Mouse (Mus musculus) telencephalon, adult 2 months (tissue): ENCODE data around the gene Cerkl.

Source experiments
- DNase-seq: peaks from one replicate; pipeline ENCODE4 v3.0.0-alpha.2; 2011; ENCODE audit warnings: low read depth, low spot score

Gene Cerkl

DNA sequence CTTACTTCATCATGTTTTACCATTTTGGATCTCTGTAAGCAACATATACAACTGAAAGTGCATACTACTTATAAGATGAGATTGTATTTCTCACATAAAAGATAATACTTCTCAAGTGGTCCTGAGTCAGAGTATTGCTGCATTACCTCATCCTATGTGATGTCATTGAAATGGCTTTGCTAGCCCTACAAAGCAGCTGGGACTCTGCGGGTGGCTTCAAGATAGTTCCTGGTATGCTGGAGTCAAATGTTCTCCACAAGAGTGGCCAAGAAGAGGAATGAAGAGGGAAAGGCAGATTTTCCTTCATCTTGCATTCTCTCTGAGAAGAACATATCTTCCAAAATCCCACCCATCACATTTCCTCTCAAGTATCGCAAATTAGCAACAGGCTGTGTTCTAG lies 13.2 kb downstream of the Cerkl start:
- DNase-seq: no peak

DNA sequence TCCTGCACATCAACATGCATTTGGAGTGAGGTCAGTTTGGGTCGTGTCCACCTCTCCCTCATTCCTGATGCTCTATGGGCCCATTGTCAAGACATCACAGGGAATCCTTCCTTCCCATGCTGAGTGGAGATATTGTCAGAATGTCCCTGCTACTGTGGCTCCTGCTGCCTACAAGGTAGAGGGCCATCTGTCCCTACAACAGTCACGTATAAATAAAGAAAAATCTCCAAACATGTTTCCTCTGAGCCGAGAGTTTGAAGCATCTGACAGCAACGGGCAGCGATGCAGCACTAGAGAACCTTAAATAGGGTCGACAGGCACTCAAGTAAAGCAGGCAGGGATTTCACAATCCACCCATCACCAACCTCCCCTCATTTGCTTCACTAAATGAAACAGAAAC lies 13.7 kb downstream of the Cerkl start:
- no peak for DNase-seq

DNA sequence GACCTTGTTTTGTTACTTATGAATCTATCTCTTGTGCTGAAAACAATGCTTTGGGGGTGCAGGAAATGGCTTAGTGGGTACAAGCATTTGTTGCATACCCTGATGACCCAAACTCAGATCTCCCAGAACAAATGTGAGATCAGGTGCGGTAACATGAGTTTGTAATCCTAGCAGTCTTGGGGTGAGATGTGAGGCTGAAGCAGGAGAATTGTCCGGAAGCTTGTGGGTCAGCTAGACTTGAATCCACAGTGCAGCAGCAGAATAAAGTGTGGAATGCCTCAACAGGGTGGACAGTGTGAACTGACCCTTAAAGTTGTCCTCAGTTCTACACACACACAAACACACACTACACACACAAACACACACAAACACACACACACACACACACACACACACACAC lies 14.4 kb downstream of the Cerkl start:
- DNase-seq: no peak

DNA sequence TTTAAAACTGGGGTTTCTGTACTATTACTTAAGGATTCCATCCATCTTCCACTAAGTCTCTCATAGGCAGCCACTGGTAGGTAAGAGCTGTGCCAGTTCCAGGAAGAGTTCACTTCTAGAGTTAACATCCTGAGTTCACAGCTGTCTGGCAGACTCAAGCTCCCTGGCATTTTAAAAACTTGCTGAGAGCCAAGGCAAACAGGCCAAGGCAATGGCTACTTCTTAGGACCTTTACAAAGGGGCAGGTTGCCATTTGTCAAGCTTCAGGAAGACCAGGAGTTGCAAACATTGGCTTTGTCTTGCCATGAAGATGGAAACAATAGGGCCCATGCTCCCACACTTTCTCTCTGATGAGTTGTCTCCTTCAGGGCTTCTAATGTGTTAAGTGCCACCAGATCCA lies 26.5 kb downstream of the Cerkl start:
- no peak for DNase-seq

DNA sequence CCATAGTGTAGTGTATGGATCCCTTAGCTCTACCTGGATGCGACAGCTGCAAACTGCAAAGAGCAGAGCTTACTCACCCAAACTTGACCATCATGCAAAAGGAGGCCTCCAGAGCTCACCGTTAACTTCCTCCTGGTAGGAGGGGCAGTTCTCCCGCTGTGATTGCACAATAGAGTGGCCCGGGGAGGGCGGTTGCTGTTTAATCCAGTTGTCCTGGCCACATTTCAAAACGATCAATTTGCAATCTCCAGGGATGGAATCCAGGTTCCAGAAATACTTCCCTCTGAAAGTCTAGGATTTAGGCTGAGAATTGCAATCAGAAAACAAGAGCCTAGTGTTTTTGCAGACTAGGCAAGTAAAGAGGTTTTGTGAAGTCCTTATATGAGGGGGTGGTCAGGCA lies 26.9 kb downstream of the Cerkl start:
- no peak for DNase-seq

DNA sequence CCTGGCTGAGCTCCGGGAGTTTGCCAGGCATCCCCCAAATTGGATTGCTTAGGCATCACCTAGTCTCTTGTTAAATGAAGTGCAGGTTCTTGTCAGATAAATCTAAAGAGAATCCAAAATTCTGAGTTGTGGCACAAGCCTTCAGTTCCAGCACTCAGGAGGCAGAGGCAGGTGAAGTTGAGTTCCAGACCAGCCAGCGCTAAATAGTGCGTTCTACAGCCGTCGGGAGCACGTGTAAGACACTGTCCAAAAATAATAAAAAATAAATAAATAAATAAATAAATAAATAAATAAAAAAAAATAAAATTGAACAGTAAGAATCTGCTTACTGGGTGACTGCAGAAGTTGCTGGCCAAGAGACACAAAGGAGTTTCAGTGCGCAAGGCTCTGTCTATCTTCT lies 27.5 kb downstream of the Cerkl start:
- DNase-seq: no peak

DNA sequence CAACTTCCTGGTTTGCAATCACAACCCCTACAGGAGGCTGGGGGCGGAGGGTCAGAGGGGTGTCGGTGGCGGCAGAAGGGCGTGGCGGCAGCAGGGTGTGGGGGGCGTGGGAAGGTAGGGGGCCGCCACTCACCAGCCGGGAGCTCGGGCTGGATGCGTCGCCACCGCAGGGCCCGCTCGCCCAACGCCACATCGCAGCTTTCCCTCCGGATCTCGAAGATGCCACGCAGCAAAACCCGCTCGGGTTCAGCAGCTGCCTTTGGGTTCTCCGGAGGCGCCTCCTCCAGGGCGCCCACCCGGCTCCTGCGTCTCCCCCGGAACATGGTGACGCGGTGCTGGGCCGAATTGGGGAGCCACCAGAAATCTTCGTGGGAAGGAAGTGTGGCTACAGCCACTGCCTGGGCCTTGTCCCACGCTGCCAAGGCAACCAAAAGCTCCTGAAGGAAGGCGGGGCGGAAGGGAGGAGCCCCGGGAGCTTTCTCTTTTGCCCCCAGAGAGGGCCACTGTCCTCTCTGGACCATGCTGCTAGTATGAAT lies 27.9 kb downstream of the Cerkl start:
- DNase-seq: no peak

DNA sequence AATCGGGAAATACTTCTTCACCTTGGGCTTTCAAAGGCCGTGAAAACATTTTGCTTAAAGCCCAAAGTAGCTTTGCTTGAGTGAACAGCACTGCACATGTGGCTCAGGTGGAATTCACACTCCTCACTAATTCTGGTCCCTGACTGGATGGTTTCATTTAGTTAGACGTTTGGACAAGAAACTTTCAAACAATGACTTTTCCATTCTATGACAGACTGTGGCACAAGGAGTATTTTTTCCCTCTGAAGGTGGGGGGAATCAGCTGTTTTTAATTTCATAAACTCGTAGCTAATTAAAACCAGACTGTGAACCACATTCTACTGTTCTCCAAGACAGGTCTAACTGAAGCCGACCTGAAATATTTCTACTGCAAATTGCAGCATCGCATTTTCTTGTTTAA lies 28.6 kb downstream of the Cerkl start:
- no peak for DNase-seq

DNA sequence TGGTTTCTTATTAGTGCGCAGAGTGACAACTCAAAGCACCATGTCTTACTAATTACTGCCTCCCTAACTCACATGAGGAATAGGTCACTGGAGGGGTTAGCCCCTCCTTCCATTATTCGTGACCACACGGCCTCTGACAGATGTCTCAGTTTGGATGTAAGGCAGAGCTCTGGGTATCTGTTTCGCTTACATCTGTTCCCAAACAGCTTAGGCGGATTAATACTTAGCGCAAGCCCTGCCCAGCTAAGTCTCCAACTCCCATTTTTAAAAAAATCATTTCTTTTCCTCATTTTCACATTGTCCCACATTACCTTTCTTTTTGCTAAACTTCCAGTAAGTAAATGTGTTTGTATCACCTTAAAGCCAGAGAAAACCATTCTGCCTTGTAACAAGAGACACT lies 34.9 kb downstream of the Cerkl start:
- no peak for DNase-seq

DNA sequence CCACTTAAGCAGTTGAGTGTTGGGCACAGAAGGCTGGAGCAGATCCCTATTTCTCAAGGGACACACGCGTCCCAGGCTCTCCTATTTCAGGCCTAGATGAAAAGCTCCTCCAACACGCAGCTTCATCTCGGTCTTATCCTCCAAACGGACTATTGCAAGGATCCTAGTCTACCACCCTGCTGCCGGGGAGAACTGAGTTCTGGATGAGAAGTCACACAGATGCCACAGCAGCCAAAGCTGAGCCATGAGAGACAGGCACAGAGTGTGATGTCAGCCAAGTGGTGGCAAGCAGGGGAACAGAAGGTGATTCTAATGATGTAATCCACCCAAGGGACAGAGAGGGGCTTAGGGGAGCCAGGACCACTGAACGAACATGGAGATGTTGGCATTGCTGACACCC lies 42.1 kb downstream of the Cerkl start:
- no peak for DNase-seq

DNA sequence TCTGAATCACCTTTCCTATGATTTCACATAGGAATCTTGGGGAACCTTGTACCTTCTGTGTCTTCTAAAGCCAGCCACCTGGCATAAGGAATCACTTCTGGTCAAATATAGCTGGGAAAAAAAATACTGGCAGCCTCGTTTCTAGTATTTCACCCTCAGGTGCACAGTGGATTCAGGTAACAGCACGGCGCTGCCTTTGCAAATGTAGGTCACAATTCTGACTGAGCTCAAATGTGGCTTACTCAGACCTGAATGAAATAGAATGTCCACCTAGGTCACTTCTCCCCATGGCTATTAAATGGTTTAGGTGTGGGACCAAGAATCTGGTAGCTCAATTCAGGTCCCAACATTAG lies 45.7 kb downstream of the Cerkl start:
- DNase-seq: no peak

DNA sequence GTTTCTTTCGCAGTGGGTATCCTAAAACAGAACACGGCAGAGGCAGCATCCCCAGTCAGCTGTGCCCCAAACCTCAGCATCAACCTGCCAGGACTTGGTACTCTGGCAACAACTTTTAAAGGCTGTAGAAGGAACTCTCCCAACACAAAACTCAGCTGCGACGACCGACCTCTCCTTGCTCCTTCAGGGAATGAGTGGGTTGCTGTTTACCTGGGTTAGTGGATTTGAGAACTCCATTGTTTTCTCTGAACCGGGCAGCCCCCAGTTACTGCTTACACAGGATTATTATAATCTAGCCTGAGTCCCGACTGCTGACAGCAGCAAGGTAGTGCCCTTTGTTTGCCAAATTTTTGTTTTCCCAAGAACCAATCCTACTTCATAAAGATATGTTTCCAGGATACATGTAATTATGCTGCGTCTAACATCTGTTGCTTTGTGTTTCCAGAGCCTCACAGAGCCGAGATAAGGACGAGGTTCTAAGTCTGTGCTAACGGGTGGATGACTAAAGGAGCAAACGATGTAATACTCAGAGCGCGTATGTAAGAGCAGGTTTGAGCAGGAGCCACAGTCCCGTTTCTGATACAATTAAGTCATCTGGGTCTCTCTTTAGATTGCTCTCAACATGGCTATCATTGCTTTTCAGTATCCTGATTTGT lies 46.2 kb downstream of the Cerkl start:
- no peak for DNase-seq

DNA sequence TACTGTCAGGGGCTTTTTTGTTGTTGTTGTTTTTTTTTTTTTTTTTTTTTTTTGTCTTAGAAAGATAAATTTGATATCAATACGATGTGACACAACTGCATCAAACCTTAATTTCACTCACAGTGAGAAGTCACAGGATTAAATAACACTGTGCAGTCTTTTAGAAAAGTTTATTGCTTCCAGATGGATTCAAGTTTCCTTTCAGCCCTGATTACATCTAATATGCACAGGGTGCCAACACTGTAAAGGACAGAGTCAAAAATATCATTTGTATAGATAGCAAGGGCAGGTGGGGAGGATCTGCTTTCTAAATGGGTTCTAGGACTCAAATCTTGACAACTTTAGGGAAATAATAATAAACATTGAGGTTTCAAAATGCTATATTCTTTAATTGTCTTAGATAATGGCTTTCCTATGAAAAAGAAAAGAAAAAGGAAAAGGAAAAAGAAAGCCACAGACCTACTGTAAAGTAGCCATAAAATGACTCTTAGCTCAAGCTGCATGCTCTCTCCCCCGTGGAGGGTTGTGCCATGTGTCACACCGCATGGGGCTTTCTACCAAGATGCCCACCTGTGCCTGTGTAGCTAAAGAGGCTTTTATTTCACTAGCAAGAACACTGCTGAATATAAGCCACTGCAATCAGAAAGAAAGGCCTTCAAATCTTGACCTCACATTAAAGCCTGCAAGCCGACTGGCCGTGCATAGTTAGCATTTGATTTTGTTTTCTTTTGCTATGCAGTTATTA lies 50.8 kb downstream of the Cerkl start:
- no peak for DNase-seq

DNA sequence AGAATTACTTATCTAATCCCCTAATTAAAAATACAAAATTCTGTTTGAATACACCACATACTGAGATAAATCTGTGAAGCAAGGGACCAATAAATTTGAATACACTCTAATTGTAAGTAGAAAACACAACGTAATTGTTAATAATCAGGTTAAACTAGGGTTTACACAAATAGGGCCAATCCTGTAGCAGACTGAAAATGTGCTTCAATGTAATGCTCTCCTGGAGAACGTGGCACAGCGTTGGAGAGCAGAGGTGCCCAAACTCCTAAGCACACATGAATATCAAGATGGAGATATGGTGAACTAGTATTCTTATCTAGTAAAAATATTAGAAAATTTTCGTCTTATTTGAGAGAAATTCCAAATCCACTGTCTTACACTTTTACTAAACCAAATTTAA lies 56.5 kb downstream of the Cerkl start:
- no peak for DNase-seq

DNA sequence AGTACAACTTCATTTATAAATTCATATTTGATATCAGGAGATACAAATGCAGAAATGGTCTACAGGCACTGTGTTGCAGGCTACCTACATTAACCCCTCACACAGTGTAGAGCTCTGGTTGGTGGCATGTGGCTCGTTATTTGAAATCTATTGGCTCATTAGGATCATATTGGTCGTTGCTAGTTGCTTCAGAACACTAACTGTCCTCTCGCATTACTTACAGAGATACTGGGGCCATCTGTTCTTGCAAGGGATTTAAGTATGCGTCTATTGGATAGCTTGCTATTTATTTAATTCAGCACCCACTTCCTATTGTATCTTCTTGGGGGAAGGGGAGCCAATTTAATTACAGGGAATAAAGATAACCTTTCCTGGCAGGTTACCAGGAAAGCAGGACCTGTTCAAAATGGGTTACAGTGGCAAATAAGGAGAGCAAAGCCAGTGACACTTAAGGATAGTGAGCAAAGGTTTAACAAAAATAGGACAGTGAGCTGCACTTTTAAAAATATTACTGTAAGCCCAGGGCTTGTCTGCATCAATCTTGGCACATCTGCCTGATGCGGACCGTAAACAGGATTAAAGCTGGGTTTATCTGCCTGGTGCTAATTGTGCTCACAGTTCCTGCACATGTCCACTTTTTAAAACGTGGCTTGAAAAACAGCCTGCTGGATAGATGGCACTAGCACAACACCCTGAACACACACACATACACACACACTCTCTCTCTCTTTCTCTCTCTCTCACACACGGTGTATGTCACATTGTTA lies 57.2 kb downstream of the Cerkl start:
- DNase-seq: no peak

DNA sequence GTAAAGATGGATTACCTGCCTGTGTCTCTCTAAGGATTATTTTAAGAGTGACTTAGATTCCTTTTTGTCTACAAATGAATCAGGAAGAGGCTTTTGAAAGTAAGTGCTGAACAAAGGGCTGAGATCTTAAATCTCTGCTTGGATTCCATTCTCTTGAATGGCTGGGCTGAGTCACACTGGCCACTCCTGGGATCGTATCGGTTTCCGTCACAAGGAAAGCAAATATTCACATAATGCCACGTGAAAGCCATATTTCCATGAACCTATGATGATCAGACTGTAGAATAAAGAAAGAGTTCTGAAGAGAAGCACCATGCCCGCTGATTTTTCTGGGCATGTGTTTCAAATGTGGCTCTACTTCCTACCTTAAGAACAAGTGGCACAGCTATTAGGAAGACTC lies 57.8 kb downstream of the Cerkl start:
- DNase-seq: no peak

DNA sequence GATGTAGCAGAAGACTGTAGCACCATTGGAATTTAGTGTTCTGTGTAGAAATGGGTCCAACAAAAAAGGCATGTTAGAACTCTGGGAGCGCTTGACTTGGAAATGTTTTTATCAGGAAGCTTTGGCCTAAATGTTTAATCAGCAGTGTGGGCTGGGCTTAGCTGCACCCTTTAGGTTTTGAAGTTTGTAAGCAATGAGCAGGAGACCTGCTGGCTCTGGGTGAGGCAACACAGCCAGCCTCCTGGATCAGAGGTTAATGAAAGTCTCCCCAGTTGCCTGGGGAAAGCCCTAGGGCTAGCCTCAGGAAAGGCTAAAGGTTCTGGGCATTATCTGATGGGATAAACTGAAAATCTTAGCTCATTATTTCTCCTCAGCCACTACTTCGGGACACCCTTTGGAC lies 58.2 kb downstream of the Cerkl start:
- no peak for DNase-seq

DNA sequence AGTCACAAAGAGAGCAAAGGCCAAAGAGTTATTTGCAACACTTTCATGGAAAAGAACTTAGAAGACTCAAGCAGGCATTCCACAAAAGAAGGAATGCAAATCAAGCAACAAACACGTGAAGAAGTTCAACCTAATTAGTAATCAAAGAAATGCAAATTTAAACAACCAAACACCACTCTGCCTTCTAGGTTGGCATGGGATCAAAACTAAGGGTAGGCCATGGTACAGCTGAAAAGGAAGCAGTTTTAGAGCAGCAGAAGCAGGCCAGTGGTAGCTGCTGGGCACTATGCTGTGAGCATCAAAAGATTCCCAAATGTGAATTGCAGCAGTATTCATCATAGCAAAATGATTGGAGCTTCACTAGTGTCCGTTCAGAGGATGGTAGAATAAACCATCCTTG lies 59.5 kb downstream of the Cerkl start:
- DNase-seq: no peak

DNA sequence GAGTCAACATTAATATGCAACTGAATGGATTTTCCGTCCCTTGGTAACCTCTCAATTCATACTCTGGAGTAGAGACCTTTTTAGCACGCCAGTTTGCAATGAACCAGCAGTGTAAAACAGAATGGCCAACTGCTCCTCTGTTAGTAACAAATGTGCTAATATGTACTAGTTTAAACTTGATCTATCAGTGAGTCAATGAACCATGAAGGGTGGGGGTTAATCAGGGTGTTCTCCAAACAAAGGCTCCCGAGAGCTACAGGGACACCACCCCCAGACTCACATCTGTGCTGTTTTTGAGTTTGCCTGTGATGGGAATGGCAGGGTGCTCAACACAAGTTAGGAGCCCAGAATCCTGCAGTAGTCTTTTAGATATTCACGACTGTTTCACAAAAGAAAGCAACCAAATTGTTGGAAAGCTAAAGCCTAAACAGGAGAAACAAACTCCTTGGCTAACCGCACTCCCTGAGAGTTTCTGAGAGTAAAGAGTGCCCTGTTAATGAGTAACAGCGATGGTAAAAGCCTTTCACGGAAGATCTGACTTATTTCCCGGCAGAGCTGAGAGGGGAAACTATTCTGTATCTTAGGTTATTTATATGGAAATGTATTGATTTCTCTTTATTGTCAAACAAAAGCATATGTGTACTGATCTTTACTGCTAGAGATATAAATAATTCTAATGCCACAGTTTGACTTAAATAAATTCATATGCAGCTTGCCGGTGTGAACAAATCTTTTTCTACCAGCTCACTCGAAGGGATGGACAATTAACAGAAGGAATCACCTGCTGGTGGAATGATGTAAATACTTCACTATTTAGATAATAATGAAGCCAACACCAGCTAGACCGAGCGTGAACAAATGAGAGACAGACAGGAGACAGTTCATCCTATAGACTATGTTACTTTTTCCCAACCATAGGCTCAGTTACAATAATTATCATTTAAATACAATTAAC lies 77.2 kb downstream of the Cerkl start:
- DNase-seq: no peak

DNA sequence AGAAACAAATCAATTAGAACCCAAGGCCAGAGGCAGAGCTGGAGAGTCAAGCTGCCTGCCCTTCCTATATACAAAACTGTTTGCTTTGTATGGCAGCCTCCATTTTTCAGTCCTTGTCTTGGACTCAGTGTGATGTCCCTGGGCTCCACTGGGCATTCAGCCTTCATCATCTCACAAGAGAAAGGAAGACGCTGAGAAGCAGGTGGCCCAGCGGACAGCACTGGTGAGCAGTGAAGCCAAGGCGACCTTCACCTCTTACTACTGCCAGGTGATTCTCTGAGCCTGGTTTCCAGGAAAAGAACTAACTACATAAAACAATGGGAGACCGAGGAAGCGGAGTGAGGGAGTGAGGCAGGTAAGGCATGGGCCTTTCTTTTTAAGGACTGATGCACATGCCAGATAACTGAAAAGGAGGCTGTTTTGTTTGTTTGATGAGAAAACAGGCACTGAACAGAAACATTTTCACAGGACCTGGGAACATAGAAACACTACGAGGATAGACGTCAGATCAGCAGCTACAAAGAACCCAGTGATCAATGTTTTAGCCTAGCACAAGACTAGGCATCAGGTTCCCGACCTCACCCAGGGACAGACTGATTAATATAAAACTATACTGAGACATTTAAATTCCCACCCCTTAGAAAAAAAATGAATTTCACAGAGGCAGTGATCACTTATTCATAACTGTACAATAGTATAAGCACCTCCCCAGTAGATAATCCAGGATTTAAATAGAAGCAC lies 78.1 kb downstream of the Cerkl start:
- DNase-seq: no peak
